Mouse (Mus musculus): Measurements from ENCODE around the gene E130311K13Rik. TPM values are rescaled to one million over a fixed set of nuclear protein-coding genes. Genes with fewer than 3 reads are reported as not detected.

Gene E130311K13Rik
- polyA plus RNA-seq (2012; rRNA removed) = 1.4 and 1.8 TPM in 2 replicates

DNA sequence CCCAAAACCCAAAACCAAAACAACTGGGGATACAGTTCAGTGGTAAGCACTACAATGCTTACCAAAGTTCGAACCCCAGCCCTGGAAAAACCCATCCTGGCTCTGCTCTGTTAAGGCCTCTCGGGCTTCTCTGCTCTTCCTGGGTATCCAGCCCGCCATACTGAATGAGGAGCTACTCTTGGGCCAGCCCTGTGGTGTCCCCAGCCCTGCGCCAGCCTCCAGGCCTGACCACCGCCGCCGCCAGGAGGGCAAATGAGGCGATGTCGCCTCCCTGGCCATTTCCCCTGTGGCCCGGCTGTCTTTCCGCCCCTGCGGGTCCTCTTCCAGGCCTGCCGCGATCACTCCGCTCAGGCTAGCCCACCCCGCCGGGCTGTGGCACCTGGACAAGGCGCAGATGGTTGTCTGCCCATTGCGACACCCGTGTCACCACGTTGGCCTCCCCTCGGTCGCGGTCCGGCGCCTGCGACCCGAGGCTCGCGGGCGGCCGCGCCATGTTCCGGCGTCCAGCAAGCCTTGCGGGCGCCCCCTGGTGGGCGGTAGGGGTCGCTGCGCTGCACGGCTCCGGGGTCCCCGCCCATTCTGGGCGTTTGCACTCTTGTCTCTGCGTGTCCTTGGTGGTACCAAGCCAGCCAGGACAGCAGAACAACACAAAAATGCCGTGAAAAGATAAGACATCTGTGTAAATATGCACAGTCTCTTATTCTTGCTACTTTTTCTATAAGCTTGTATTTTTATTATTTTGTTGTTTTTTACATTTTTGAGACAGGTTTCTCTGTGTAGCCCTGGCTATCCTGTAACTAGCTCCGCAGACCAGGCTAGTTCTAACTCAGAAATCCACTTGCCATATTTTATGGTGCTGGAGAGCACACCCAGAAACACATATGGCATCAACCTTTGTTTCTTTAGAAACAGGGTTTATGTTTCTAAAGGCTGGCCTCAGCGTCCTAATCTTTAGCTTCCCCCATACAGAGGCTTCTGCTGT lies at the start of gene E130311K13Rik:
TSS of gene E130311K13Rik (minus strand) at position 595 of the 982 bp plus-strand sequence.

DNA sequence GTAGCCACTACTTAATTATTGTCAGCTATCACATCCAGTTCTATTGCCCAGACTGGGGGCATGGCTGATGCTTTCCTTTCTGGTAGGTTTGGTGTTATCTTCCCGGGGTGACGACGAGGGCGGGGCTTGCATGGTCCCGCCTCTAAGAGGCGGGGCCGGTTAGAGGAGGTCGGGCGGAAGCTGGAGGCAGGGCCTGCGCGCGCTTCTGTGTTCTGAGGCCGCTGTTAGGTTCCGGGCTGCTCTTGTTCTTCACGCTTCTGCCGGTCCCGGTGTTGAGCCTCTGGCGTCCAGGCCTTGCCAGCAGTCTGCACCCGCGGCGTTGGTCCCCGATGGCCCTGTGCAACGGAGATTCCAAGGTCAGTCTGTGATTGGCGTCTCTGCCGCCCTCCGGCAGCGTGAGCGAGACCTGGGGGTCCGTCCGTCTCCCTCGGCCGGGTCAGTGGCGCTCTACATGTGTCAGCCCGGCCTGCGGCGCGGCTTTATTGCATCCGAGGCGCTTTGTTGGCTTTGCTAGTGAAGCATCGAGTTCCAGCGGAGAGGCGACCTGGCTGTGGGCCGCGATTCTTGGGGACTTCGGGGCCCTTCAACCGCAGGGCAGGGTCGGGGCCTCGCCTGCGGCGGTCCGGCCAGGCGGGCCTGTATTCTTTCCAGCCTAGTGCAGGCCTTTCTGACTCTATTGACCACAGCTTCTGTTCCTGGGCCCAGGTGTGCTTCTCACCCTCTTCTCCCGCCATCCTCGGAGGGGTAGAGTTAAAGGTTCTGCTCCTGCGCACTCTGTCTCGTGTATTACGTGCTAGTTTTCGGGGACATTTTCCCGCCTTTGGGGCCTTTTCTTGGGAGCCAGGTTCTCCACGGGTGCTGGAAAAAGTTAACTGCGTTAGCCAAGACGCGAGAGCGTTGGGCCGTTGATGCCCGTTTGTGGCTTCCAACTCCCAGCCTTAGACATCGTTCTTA lies 47.0 kb upstream of the E130311K13Rik start, which contains the start of gene Gmps:
TSS of gene Gmps (plus strand) at position 152 of the 954 bp plus-strand sequence.

DNA sequence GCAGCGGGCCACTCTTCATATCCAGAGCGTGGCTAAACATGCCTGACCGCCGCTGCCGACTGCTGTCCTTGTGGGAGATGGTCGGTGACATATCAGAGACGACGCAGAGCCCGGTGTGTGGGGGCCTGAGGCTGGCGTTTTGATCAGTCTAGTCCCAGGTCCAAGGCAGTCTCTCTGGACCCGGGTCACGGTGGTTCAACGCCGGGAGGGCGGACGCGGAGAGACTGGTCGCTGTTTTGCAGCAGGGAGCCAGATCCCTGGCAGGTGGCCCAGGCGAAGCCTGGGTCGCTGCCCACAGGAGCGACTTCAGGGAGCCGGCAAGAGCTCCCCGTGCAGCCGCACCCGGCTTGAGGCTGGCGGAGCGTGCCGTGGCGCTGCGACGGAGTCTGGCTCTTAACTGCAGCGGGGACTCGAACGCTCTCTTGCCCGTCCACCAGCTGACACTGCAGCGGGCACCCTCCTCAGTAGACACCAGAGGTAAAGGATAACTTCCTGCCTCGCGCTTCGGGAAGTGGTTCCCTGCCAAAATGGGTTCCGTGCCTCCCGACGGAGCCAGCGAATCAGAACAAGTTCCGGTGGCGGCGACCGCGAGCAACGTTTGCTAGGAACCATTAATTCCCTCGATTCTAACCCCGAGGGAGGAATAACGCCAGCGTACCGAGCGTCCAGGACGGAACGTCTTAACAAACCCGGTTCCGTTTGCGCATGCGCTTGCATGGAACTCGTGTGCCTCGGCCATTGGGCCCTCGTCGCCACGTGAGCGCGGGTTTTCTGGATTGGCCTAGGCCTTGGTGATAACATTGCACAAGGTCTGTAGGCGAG lies 35.0 kb upstream of the E130311K13Rik start, which contains the start of gene Slc33a1:
TSS of gene Slc33a1 (minus strand) at position 669 of the 822 bp plus-strand sequence.

GRCm38 (mm10) chr3:63899309-63899695 lies 30.0 kb downstream of the E130311K13Rik start, which contains the start of gene Plch1:
TSS of gene Plch1 (minus strand) at chr3:63899472.

Other genes starting within 250 kb of the E130311K13Rik start
- gene Plch1, start 30.0 kb downstream of the E130311K13Rik start, polyA plus RNA-seq (2012; rRNA removed) = 0.17 and 0.18 TPM in 2 replicates
- 13.5 and 14.1 TPM in 2 replicates for gene Slc33a1, start 35.3 kb upstream of the E130311K13Rik start, polyA plus RNA-seq (2012; rRNA removed)
- 5.5 and 5.6 TPM in 2 replicates for gene Gmps, start 46.6 kb upstream of the E130311K13Rik start, polyA plus RNA-seq (2012; rRNA removed)
- under 0.01 and 0.01 TPM in 2 replicates for gene Vmn2r1, start 152.1 kb upstream of the E130311K13Rik start, polyA plus RNA-seq (2012; rRNA removed)
- not detected in 2 replicates for gene Vmn2r2, start 212.5 kb upstream of the E130311K13Rik start, polyA plus RNA-seq (2012; rRNA removed)